Mouse (Mus musculus): ENCODE data around the gene Pigu.

Pigu gene

DNA sequence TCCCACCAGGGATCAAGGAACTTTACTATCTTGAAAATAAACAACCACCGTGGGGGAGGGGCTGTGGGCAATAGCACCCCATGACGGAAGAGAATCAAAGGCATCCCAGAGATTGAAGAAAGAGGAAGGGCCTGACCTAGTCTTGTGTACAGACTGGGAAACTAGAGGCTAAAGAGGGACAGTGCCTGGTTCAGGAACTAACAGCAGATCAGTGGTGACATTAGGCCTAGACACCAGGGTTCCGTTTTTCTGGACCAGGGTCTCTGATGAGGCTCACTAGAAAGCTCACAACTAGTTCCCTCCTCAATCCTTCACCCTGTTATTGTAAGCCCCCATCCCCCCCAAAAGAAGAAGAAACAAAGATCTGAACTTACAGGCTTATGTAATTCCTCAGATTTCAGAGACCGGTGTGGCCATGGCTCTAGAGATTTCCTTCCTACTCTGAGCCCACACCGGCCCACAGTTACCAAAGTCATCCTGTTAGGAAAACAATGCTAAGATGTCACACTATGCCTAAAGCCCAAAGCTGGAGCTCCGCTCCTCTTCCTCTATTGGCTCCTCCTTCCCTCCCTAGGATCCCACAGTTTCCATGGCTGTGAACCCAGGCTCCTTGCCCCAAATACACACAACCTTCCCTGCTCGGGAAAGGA lies 10.5 kb upstream of the Pigu start:
- no peak for DNase-seq (ENCODE audit: low spot score)

DNA sequence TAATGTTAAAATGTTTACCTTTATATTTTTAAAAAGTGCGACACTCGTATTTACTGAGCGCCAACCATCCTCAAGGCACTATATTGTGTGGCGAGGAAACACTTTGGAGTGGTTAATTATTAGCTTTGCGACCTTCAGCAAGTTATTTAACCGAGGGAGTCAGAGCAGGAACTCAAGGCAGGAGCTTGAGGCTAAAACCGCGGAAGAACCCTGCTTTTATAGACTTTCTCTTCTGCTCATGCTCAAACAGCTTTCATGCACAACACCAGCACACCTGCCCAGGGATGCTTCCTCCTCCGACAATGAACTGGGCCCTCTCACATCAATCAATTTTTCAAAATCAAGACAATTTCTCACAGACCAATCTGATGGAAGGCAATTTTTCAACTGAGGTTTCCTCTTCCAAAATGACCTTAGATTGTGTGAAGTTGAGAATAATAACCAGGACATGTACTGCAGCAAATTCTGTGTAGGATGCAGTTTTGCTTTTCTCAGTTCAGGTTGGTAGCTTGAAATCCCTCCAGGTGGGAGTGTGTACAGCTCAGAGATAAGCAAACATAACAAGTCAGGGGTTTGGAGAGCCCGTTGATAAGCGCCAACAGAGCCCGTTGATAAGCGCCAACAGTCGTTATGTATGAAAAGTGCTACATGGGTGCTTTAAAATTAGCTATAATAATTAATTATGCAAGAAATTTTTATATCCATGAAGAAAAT lies 613 bp upstream of the Pigu start:
- DNase-seq (ENCODE audit: low spot score) = no peak

DNA sequence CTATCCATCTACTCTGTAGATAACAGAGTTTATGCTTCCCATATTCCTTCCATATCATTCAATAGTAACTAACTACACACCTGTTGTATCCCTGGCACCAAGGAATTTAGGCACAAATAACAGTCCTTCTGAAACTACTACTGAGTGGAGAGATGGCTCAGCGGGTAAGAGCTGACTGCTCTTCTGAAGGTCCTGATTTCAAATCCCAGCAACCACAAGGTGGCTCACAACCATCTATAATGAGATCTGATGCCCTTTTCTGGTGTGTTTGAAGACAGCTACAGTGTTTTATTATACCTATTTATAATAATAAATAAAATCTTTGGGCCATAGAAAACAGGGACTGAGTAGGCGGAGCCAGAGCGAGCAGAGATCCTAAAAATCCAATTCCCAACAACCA lies 2.8 kb downstream of the Pigu start:
- DNase-seq (ENCODE audit: low spot score) = no peak

DNA sequence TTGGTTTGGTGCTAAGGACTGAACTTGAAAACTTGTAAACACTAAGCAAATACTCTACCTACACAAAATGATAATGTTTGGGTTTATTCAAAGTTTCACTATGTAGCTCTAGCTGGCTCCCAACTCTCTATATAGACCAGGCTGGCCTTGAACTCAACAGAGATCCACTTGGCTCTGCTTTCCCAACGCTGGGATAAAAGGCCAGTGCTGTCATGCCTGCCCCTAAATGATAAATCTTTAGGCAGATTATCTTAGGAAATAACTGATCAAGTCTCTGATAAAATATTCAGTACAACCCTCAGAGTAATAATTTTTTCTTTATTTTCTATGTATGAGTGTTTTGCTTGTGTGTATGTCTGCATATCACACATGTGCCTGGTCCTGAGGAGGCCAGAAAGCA lies 10.6 kb downstream of the Pigu start:
- DNase-seq (ENCODE audit: low spot score) = no peak

DNA sequence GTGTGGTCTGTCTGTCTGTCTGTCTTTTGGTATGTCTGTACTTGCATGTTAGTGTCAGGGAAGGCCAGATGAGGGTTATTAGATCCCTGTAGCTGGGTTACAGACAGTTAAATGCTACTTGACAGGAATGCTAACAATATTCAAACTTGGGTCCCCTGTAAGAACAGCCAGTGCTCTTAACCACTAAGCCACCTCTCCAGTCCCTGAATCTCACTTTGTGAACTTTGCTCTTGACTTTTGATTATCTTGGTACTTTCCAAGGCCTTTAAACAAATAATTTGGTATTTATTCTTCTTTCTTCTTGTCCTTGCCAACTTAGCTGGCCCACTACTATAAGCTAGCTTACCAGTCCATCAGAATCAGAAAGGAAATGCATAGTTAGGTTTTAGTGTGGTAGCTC lies 17.1 kb downstream of the Pigu start:
- DNase-seq (ENCODE audit: low spot score) = no peak

DNA sequence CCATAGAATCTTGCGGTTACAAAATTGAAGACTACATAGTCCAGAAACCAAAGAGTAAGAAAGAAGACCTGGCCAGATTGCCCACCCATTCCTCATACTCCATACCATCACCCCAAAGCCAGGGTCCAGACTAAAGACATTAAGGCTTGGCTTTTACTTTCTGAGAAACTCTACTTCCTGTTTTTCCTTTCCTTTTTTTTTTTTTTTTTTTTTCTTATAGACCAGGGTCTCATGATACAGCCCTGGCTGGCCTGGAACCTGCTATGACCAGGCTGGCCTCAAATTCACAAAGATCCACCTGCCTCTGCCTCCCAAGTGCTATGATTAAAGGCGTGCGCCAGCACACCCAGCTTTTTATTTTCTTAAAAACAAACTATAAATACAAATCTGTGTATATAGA lies 21.0 kb downstream of the Pigu start:
- DNase-seq (ENCODE audit: low spot score) = no peak

DNA sequence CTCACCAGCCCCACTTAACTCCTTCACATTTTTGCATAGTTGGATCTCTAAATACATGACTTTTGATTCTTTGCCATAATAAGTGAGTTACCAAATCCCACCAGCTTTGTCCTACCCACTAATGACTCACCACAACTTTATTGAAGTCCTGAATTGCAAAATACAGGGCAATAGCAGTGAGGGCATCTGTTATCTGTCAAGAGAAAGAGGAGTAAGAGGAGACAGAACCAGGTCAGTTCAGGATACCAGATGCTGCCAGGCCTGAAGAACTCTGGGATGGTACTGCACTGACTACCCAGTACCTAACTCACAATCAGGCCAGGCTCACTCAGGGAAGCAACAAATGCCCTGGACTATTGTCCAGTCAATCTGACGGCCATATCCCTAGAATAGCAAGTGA lies 22.0 kb downstream of the Pigu start:
- DNase-seq (ENCODE audit: low spot score) = no peak

DNA sequence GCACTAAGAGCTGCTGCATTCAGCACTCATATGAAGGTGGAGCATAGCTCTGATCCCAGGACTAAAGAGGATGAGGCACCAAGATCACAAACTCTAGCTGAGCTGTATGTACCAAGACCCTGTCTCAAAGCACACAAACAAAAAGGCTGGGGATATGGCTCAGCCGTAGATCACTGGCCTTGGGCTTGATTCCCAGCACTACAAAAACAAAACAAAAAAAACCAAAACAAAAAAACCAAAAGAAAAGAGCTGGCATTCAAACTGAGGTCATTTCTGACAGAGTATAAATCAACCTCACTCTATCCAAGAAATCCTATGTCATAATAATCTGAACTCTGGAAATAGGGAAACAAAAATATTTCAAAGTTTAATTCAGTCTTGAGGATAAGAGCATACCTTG lies 23.8 kb downstream of the Pigu start:
- peak; percentile 22 for DNase-seq (ENCODE audit: low spot score)

DNA sequence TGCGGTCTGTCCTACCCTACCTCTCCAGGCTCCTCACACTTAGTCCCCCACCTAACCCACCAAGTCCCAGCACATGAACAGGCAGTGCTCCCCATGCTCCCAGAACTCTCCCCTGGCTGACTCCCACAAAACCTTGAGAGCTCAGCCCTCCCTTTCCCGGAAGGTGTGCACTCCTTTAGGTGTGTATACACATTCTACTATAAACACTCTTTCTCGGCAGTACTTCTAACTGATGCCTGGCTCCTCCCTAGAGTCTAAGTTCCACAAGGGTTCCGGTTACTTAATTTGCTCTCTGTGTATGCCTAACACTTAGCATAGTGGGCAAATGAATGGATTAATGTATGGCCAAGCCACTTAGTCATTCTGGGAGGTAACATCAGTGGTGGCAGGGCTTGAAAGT lies 25.9 kb downstream of the Pigu start:
- DNase-seq (ENCODE audit: low spot score) = no peak

DNA sequence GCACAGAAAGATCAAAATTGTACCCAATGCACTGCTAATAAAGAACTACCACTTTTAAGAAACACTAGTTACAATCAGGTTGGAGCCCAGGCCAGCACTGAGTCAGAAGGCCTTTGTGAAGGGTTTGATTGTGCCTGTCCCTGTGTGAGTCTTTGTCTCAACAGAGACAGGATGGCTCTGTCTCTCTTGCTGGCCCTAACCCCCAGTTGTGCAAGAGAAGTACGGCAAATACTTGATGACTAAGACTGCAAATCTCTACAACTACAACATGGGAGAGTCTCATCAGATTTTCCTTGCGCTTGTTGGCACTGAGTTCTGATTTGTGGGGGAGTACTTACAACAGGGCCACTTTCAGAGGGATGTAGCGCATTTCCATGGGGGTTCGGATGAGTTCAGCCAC lies 26.4 kb downstream of the Pigu start:
- DNase-seq (ENCODE audit: low spot score) = peak; percentile 32

DNA sequence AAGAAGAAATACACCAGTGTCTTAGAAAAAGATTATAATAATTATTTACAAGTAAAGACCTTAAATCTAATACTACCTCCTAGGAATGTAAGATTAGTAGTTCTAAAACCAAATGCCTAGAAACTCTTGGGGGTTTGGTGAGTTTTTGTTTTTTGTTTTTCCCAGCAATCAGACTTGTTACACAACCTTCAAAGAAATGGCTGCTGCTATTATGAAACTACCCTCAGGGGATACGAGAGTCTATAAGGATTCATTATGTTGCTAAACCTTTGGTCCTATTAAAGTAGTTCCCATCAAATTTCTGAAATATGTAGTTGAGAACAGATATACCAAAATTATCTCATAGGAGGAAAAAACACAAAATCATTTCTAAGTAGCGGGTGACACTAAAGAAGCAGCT lies 27.5 kb downstream of the Pigu start:
- peak; percentile 53 for DNase-seq (ENCODE audit: low spot score)

DNA sequence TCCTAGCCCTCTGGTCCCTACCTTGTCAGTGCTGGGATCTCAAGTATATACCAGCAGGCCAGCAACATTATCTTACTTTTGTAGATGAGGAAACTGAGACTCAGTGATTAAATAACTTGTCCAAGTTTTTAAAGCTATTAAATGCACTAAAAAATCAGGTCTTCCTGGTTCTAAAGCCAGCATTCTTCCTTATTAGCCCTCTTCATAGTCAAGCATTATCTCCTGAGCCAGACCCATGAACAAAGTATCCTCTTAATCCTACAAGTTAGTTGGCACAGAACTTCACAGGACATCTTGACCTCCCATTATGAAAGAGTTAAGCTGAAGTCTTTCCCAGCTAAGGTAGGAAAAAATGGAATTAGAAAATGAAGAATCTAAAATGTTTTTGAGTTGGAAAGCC lies 28.3 kb downstream of the Pigu start:
- DNase-seq (ENCODE audit: low spot score) = no peak

DNA sequence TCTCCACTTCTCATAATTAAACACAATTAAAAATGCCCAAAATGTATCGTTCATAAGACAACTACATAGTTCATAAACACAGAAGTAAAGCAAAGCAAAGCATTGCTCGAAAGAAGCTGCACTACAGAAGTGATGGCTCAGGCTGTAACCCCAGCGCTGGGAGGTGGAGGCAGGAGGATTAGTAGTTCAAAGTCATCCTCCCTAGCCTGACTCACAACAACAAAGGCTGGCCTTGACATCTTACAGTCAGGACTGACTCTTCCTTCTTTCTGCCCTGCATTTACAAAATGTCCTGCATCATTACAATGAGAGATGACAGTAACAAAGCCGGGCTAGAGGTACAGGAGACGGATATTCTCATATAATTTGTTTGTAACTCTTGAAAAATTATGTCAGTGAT lies 29.3 kb downstream of the Pigu start:
- no peak for DNase-seq (ENCODE audit: low spot score)

DNA sequence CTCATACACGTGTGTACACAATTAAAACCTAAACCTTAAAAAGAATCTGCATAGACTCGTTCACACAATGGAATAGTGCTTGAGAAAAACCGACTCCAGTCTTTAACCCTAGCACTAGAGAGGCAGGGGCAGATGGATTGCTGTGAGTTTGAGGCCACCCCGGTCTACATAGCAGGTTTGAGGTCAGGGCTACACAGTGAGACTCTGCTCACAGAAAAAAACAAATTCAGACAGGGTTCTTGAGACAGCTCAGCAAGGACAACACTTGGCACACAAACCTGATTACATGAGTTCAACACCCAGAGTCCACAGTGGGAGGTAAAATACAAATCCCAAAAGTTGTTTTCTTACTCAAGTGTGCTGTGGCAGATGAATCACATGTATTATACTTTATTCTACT lies 31.2 kb downstream of the Pigu start:
- DNase-seq (ENCODE audit: low spot score) = no peak

DNA sequence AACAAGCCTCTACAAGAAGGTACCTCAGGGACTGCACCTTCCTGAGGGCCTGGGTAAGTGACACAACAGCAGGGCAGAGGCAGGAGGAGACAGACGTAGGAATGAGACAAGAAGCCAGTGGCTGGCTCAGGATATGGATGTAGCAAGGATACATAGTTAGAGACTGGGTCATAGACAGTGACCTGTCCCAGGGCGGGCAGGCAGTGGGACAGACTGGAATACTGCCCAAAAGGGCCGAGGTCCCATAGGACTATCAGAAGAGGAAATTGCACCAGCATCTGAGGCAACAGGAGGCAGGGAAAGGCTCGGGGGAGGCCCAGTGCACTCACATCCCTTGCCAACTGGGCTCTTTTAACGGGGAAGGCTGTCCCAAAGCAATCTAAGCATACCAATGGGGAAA lies 36.6 kb downstream of the Pigu start:
- peak; percentile 75 for DNase-seq (ENCODE audit: low spot score)

DNA sequence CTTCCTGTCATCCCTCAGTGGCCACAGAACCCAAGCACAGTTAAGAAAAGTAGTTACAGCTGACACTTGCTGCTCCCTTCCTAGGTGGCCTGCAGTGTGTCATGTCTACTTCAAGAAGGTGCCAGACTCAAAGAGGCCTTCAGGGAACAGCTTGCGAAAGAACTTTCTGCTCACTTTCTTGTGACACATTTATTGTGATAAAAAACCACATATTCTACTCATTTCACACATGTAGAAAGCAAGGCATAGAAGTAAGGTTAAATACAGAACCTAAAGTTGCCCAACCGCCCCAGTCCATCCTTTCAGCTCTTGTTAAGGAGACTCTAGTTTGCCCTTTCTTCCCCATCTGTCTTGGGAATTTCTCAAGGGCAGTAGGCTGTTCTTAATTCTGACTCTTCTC lies 38.6 kb downstream of the Pigu start:
- DNase-seq (ENCODE audit: low spot score) = no peak

DNA sequence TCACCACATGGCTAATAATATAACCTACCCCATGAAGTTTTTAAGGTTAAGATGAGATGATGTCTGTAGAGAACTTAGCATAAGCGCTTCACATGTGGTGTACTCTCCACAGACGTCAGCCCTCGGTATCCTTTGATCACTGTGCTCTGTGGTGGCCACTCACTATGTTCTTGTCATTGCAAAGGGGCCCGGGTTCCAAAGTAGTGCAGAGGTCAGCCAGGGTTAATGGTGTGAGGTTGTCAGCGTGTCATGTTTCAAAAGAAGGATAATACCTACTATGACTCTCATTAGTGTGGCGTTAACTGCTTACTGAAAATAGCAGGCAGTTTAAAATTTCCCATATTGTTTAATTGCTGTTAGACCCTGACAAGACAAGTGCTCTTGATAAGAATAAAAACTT lies 43.6 kb downstream of the Pigu start:
- no peak for DNase-seq (ENCODE audit: low spot score)

DNA sequence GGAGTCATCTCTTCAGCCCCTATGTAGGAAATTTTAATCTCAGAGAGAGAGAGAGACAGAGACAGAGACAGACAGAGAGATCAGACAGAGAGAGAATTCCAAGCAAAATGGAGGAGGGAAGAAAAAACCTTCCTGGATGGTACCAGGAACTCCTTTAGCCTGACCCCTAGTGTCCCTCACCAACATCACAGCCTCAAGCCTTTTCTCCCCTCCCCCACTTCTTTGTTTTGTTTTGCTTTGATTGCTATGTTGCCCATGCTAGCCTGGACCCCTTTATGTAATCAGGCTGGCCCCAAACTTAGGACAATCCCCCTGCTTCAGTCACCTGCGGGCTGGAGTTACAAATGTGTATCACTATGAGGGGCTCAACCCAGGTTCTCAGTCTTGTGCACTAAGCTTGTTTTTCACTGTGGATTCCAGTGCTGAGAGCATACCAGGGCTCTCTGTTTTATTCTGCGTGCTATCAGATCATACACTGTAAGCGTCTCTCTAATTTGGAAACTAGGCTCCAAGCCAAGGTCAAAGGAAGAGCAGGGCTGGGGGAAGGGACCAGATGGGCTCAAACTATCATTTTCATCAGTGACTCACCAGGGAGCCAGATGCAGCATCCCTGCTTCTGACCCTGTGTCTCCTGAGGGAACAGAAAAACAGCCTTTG lies 48.2 kb downstream of the Pigu start:
- peak; percentile 61 for DNase-seq (ENCODE audit: low spot score)

DNA sequence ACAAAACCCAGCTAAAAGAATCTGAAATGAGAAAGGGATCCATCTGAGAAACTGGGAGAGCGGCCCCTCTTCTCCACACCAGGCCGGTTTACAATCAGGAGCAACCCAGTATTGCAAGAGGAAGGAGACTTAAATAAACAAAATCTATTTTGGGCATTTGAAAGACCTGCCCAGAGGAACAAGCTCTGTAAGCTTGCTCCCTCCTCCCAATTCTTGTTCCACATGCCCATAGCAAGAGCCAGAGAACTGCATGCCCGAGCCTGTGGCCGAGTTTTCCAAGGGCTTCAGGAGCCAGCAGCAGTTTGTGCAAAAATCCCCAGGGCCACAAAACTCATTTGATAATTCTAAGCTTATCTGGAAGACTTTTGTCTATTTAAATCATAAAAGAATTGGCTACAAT lies 57.7 kb downstream of the Pigu start:
- peak; percentile 53 for DNase-seq (ENCODE audit: low spot score)

DNA sequence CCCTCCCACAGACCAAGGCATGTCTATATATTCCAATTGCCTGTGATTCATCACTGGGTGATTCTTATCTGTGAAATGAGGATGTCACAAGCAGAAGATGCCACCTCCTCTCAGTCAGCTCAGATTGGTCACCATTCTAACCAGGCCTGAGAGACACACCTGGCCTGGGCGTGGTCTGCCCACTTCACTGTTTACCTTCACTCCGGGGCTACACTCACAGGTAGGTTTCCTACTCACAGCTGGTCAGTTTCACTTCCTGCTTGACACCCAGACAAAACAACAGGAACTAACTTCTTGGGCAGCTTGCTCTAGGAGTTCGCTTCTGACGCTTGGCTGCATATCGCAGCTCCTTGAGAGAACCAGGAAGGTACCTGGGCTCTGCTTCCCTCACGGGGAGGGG lies 61.8 kb downstream of the Pigu start:
- no peak for DNase-seq (ENCODE audit: low spot score)

DNA sequence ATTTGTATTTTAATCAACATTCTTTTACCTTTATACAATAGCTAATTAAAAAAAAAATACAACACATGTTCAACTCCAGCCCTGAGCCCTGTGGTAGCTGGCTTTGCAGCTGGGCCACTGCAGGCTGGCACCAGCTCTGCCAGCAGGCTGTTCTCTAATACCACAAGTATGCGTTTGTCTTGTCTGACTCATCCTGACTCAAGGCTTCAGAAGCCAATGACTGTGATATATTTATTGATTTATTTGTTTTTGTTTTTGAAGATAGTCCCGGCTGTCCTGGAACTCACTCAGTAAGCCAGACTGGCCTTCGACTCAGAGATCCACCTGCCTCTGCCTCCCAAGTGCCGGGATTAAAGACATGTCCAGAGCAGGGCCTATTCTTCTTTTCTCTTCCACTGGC lies 63.3 kb downstream of the Pigu start:
- DNase-seq (ENCODE audit: low spot score) = peak; percentile 45

DNA sequence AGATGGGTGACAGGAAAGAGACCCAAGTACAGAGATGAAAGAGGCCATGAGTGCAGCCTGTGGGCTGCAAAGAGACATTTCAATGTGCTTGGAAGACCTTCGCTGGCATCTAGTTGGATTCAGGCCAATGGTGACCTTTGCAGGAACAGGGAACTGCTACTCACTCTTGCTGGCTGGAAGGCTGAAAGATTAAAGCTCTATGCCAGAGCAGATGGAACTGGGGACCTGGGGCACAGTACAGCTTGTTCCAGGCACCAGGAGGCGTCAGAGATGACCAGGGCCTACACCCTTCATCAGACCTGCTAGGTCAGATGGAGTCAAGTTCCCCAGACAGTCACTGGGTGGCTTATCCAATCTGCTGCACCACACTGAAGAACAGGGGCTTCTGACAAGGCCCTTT lies 63.8 kb downstream of the Pigu start:
- no peak for DNase-seq (ENCODE audit: low spot score)

DNA sequence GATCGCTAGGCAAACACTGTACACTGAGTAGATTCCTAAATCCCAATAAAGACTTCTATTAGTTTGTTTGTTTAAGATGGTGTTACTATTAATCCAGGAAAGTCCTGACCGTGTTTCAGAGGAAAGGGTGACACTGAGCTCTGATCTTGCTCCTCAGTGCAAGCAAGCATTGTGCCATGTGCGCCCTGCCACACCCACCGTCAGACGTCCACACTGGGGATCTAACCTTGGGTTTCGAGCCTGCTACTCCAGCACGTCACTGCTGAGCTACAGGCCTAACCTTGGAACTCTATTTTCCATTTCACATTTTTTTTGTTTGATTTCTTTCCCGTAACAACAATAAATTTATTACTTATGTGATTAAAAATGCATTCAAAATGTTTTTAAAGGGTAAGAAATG lies 67.2 kb downstream of the Pigu start:
- no peak for DNase-seq (ENCODE audit: low spot score)
